Mouse (Mus musculus) heart, postnatal 0 days (tissue): Measurements from ENCODE around the gene Skida1. TPM values are rescaled to one million over a fixed set of nuclear protein-coding genes. Genes with fewer than 3 reads are reported as not detected.

ENCODE experiments used
- ATAC-seq: fragments of 200-750 bp; cut with Nextera tagmentation; 2 replicates; pipeline ENCODE4 v1.8.0; 2017; ENCODE audit warnings: low read depth, moderate number of reproducible peaks, moderate library complexity; ENCODE audit not compliant: insufficient read depth
- DNase-seq: peaks from one replicate; pipeline ENCODE4 v3.0.0-alpha.2; 2016; ENCODE audit warnings: low spot score
- H3K27ac ChIP-seq: fragments of 300-500 bp; sonication (generic); 2 replicates; pipeline ENCODE4 v1.5.1; 2014; ENCODE audit warnings: low read depth, mild to moderate bottlenecking
- H3K27me3 ChIP-seq: fragments of 300-500 bp; sonication (generic); 2 replicates; pipeline ENCODE4 v1.6.1; 2014; ENCODE audit warnings: low read length, mixed read lengths; ENCODE audit not compliant: control insufficient read depth, insufficient read depth
- H3K36me3 ChIP-seq: fragments of 300-500 bp; sonication (generic); replicated peaks from 2 replicates; pipeline ENCODE4 v1.6.1; 2014; ENCODE audit warnings: low read length, mixed read lengths; ENCODE audit not compliant: control insufficient read depth, insufficient read depth
- H3K4me1 ChIP-seq: fragments of 300-500 bp; sonication (generic); 2 replicates; pipeline ENCODE4 v1.6.1; 2014; ENCODE audit warnings: antibody characterized with exemption; ENCODE audit not compliant: control insufficient read depth, insufficient read depth
- H3K4me2 ChIP-seq: fragments of 300-500 bp; sonication (generic); 2 replicates; pipeline ENCODE4 v1.6.1; 2014; ENCODE audit warnings: low read depth, mild to moderate bottlenecking, low read length, moderate library complexity
- H3K4me3 ChIP-seq: fragments of 300-500 bp; sonication (generic); 2 replicates; pipeline ENCODE4 v1.5.1; 2014; ENCODE audit warnings: low read depth, low read length
- H3K9ac ChIP-seq: fragments of 300-500 bp; sonication (generic); replicated peaks from 2 replicates; pipeline ENCODE4 v1.6.1; 2014; ENCODE audit warnings: low read depth, low read length, mixed read lengths
- H3K9me3 ChIP-seq: fragments of 300-500 bp; sonication (generic); replicated peaks from 2 replicates; pipeline ENCODE4 v1.6.1; 2016; ENCODE audit warnings: low read length; ENCODE audit not compliant: control insufficient read depth
- CTCF ChIP-seq: IDR thresholded peaks from 2 replicates; pipeline ENCODE4 v1.5.1; 2016; ENCODE audit warnings: antibody characterized with exemption, control low read depth, low read depth
- EP300 ChIP-seq: IDR thresholded peaks from 2 replicates; pipeline ENCODE4 v1.6.1; 2016; ENCODE audit warnings: antibody characterized with exemption, low read depth
- WGBS: fragments of 180-500 bp; shearing (Covaris S2); extraction: QIAGEN DNeasy Blood & Tissue Kit; methylation state at CpG from one replicate; pipeline ENCODE4 v1.1.7; 2014; 5-methylcytosine and 5-hydroxymethylcytosine counted together
- polyA plus RNA-seq: library from polyadenylated mRNA; unstranded; fragments of >200 nt; fragmentation: Nextera tagmentation; extraction: Ambion mirVana; gene quantifications from 2 replicates; pipeline ENCODE4 v1.2.1, GENCODE M21; 2015
- total RNA-seq: library from RNA; depleted of rRNA; stranded (reverse); fragments of >200 nt; gene quantifications from 2 replicates; pipeline ENCODE4 v1.2.3, GENCODE M21; 2014; ENCODE audit warnings: low replicate concordance

Skida1 gene
- total and polyA plus RNA-seq, 2 experiments from 2014 or later, result 2.2 to 7.1 TPM

DNA sequence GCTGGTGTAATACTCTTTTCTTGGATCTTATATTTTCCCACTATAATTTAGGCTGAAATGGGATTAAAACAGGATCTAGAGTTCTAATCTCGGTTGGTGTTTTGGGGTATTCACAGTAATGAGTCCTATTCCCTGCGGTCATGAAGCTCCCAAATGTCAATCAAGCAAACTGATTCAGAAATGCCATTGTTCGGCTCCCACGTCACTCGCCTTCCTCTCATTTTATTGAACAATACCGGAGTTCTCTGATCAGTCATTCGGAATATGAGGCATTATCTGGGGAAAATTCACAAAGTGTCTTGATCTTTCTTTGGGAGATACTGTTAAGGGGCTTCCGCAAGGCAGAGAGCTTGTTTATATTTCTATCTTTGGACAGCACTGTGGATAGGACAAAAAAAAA is 18.3 kb downstream of the Skida1 start:
- Histone ChIP-seq H3K27ac (no peak overlapping the region), H3K4me2 (peak overlapping the region; percentile 78), H3K4me1 (peaks cover 5% of the 10 kb centered on the region; the same call in 1 of the 2 replicates), H3K9ac (no peak overlapping the region), H3K36me3 (no peaks in the 10 kb centered on the region), H3K9me3 (no peaks in the 10 kb centered on the region), H3K27me3 (no peaks in the 10 kb centered on the region), H3K4me3 (peak overlapping the region; percentile 46; the same call in 1 of the 2 replicates)
- ATAC-seq (no peak), DNase-seq (peak; percentile 15)
- WGBS, result 72% methylated on average over 8 of the region's 8 CpGs
- TF ChIP-seq EP300 (no peak), CTCF (no peak)

DNA sequence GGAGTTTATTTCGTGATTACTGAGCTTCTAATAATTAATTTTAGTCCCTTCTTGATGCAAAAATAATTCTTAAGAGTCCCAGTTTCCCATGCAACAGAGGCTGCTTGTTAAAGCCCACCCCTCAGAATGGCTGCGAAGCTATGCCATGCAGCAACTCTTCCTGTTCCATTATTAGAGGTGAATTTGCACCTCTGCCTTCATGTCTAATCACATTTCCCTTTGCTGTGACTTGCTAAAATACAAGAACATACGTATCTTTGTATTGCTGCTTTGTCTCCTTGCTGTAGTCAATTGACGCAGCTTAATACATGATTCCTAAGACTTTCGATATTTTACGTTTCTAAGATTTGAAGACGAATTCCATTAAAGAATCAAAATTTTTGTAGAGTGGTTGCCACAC is 19.2 kb downstream of the Skida1 start:
- TF ChIP-seq EP300 (no peak), CTCF (no peak)
- Histone ChIP-seq H3K4me1 (peaks cover 5% of the 10 kb centered on the region; the same call in 1 of the 2 replicates), H3K4me2 (no peak overlapping the region), H3K9me3 (no peaks in the 10 kb centered on the region), H3K4me3 (no peak overlapping the region), H3K27me3 (no peaks in the 10 kb centered on the region), H3K36me3 (no peaks in the 10 kb centered on the region), H3K27ac (no peak overlapping the region), H3K9ac (no peak overlapping the region)
- 91% methylated on average over 7 of the region's 7 CpGs for WGBS
- no peak for ATAC-seq
- DNase-seq, result no peak

DNA sequence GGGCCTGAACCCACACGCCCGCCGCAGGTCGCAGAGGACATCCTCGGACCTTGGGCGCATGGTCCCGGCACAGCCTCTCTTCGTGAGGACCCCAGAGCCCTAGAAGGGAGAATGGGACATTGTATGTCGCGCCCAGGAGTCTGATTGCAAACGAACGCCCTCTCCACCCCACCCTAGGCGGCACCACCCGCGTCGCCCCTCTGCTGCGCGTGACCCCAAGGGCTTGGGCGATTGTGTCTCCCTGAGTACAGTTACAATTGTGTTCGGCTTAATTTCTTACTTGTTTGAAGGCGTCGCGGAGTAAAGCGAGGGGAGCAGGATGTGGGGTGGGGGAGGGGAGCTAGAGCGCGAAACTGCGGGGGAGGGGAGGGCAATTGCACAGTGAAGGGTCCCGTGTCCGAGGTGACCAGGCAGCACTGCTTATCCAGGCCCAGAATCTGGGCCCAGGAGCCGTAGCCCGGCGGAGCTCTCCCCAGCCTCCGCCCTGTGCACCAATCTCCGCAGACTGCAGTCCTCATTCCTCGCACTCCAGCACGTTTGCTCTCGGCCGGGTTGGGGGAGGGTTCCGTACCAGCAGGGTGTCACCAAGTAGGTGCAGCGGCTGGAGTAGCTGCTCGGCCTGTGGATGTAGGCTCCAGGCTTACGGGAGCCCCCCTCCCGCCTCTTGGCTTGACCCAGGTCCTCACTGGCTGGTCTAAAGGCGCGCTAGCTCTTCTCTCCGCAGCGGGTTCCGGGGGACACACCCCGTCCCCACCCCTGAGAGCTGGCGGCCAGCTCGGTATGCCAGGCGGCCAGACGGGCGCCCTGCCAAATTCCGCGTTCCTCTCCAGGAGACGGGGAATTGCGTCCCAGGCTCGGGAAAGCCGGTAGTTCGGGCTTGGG is 20.5 kb downstream of the Skida1 start:
- ATAC-seq (peak; percentile 81), DNase-seq (peak; percentile 95)
- Histone ChIP-seq H3K4me2 (peak overlapping the region; percentile 98), H3K9me3 (no peaks in the 10 kb centered on the region), H3K27me3 (no peaks in the 10 kb centered on the region), H3K9ac (peak overlapping the region; percentile 85), H3K36me3 (no peaks in the 10 kb centered on the region), H3K4me3 (peak overlapping the region; percentile 71), H3K27ac (peak overlapping the region; percentile 99), H3K4me1 (peaks cover 5% of the 10 kb centered on the region; the same call in 1 of the 2 replicates)
- TF ChIP-seq EP300, result peak; percentile 66; the same call in 1 of the 2 replicates
- no peak for TF ChIP-seq CTCF
- WGBS, result under 1% methylated on average over 61 of the region's 61 CpGs

DNA sequence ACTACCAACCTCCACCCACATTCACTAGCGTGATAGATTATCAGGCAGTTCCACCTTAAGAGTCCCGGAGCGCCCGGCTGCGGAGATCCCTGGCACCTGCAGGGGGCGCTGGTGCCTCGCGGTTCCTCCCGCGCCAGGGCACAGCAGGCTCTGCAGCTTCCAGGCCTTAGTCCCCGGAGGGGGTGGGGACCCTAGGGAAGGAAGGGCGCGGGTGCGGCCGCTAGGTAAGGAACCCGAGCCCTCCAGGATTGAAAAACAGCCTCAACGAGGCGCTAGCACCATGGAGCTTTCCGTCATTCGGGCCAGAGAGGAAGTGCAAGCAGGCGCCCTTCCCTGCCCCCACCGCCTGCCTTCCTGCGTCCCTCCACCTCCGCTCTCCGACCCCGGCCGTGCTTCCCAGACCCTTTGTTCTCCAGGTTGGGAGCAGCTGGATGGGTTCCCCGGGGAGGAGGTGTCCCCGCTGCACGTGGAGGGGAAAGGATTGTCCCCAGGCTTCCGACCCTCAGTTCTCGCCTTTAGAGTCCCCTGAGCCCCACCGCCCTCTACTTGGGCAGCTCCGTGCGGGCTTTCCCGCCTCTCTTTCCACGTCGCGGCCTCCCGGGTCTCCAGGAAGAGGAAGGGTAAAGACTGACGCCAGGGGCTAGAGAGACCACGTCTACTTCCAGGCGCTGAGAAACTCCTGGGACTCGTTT is 21.3 kb downstream of the Skida1 start:
- H3K9me3 ChIP-seq, result no peaks in the 10 kb centered on the region
- peak overlapping the region; percentile 98 for H3K4me2 ChIP-seq
- H3K9ac ChIP-seq, result peak overlapping the region; percentile 85
- ATAC-seq, result peak; percentile 86
- peak overlapping the region; percentile 71 for H3K4me3 ChIP-seq
- peak overlapping the region; percentile 99 for H3K27ac ChIP-seq
- peak; percentile 96 for DNase-seq
- WGBS, result 1% methylated on average over 43 of the region's 44 CpGs
- H3K36me3 ChIP-seq, result no peaks in the 10 kb centered on the region
- TF ChIP-seq EP300 (peak; percentile 88; the same call in 1 of the 2 replicates), CTCF (peak; percentile 93)
- peaks cover 5% of the 10 kb centered on the region; the same call in 1 of the 2 replicates for H3K4me1 ChIP-seq
- H3K27me3 ChIP-seq, result no peaks in the 10 kb centered on the region

DNA sequence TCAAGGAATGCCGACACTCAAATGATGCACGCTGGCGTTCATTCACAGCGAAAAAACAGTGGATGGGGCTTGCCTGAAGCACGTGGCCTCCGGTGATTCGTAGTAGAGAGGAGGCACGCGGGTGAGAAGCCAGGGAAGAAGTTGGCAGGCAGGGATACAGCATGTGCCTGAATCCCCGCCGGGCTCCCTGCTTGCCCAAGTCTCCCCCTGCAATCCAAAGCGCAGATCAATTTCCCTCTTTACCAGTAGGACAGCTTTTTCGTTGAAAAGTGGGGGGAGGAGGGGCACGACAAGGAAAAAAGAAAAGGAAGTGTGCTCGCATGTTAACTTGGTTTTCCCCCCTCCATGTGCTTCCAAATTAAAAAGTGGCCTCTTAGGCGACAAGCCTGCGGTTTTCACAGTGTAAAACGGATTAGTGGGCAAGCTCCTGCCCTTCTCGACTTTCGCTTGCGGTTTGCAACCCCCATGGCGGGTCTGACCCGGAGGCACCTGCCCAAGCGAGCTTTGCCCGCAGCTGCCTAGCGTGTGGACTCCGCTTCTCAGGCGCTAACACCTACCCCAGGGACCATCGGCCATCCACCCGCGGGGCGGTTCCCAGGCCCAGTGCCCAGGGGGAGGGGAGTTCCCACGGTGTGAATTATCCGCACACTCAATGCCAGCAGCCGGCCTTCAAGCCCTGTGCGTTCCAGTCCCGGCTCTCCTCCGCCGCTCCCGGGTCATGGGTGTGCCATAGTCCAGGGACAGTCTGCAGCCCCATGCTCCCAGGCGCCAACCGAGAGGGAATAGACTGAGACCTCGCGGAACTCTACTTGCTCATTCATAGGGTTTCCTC is 22.5 kb downstream of the Skida1 start:
- TF ChIP-seq CTCF, result no peak
- TF ChIP-seq EP300, result no peak
- ATAC-seq, result no peak

More for the DNA sequence above, 22.5 kb downstream of the Skida1 start:
- Histone ChIP-seq H3K4me1 (no peaks in the 10 kb centered on the region), H3K27me3 (no peaks in the 10 kb centered on the region), H3K27ac (peak overlapping the region; percentile 61), H3K4me3 (peak overlapping the region; percentile 71), H3K9me3 (no peaks in the 10 kb centered on the region), H3K9ac (peak overlapping the region; percentile 71), H3K4me2 (peak overlapping the region; percentile 98), H3K36me3 (no peaks in the 10 kb centered on the region)
- under 1% methylated on average over 44 of the region's 44 CpGs for whole genome bisulfite sequencing
- DNase-seq, result peak; percentile 67
